In the genomic region with DNA sequence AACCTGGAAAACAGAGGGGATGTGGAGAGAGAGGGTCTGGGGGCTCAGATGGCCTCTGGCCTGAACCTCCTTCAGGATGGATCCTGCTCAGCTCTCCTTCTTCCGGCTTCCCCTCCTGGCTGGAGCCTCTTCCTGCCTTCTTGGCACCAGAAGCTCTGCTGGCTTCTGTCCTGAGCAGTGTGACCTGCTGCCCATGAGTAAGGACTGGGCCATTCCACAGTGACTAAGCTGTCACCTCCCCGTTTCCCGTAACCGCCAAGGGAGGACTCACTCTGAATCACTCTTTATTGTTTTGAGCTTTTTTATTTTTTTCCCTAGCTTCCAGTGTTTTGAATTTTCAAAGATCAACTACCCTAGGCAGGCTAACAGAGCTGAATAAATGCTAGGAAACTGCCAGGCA, we compare ENCODE assay signal across 10 mouse cellular contexts.
DNase-seq lines count a peak whose midpoint lies in the region; ATAC-seq lines count a peak whose summit lies in the region.
"Had no signal": no experiment of that assay in that cellular context is flagged by ENCODE, and none has a peak within 500 bp of the region (broad histone marks: within the 10 kb centered on the region; RNA-seq: fewer than 3 reads in every experiment).

No protein-coding gene starts in this region.

- H3K9ac ChIP-seq in kidney, embryonic 14.5 days (ENCODE audit: low read depth, low read length) = no peak overlapping the region
- no peak overlapping the region for H3K9ac ChIP-seq in hindbrain, embryonic 12.5 days
- H3K9ac ChIP-seq: limb, embryonic 15.5 days had no signal

- H3K9me3 ChIP-seq in kidney, embryonic 14.5 days (ENCODE audit: control insufficient read depth, low read length) = no peaks in the 10 kb centered on the region
- no peaks in the 10 kb centered on the region for H3K9me3 ChIP-seq in hindbrain, embryonic 12.5 days (replicated peaks)
- H3K9me3 ChIP-seq: forebrain, embryonic 10.5 days; limb, embryonic 15.5 days had no signal

- WGBS in kidney, embryonic 14.5 days = 69% methylated on average over 4 of the region's 4 CpGs
- 87% methylated on average over 4 of the region's 4 CpGs for WGBS in hindbrain, embryonic 12.5 days

- no peaks in the 10 kb centered on the region for H3K36me3 ChIP-seq in kidney, embryonic 14.5 days (ENCODE audit: control insufficient read depth, insufficient read depth, low read length)
- no peaks in the 10 kb centered on the region for H3K36me3 ChIP-seq in hindbrain, embryonic 12.5 days
- H3K36me3 ChIP-seq: forebrain, embryonic 10.5 days; limb, embryonic 15.5 days had no signal

- ATAC-seq in kidney, embryonic 14.5 days (ENCODE audit: low FRiP score, low TSS enrichment) = no peak
- ATAC-seq in megakaryocyte progenitor cell, adult 5-6 weeks (replicated peaks; ENCODE audit: poor library complexity) = no peak
- ATAC-seq in hindbrain, embryonic 12.5 days (ENCODE audit: low FRiP score) = no peak
- no peak for ATAC-seq in activated CD4-positive, CD25-positive, alpha-beta regulatory T cell, adult 4 months

- H3K27me3 ChIP-seq in kidney, embryonic 14.5 days (ENCODE audit: control insufficient read depth, insufficient read depth, low read length) = no peaks in the 10 kb centered on the region
- no peaks in the 10 kb centered on the region for H3K27me3 ChIP-seq in hindbrain, embryonic 12.5 days
- H3K27me3 ChIP-seq: limb, embryonic 15.5 days had no signal

- H3K27ac ChIP-seq in kidney, embryonic 14.5 days (ENCODE audit: low read depth, low read length) = no peak overlapping the region
- no peak overlapping the region for H3K27ac ChIP-seq in hindbrain, embryonic 12.5 days
- H3K27ac ChIP-seq: forebrain, embryonic 10.5 days; limb, embryonic 15.5 days had no signal

- H3K4me1 ChIP-seq in kidney, embryonic 14.5 days (ENCODE audit: control insufficient read depth, insufficient read depth, low read length) = no peaks in the 10 kb centered on the region
- peaks cover 17% of the 10 kb centered on the region for H3K4me1 ChIP-seq in hindbrain, embryonic 12.5 days
- H3K4me1 ChIP-seq: limb, embryonic 15.5 days had no signal

- no peak overlapping the region for H3K4me2 ChIP-seq in kidney, embryonic 14.5 days (replicated peaks; ENCODE audit: low read depth, low read length)
- H3K4me2 ChIP-seq in hindbrain, embryonic 12.5 days (replicated peaks) = no peak overlapping the region
- H3K4me2 ChIP-seq: limb, embryonic 15.5 days had no signal

- H3K4me3 ChIP-seq in kidney, embryonic 14.5 days (ENCODE audit: low read length) = no peak overlapping the region
- no peak overlapping the region for H3K4me3 ChIP-seq in hindbrain, embryonic 12.5 days
- H3K4me3 ChIP-seq: forebrain, embryonic 10.5 days; limb, embryonic 15.5 days had no signal

- peak; percentile 42 for DNase-seq in kidney, adult 18-20 months
- DNase-seq in adrenal gland, postnatal 10 days = peak; percentile 76
- DNase-seq in fibroblast of lung, adult 2 months (ENCODE audit: low read depth) = peak; percentile 63
- peak; percentile 68 for DNase-seq in kidney, postnatal 10 days
